Mouse (Mus musculus) brain, adult 2 months (tissue): ENCODE data around the gene Tstd2.
A peak's percentile ranks its signal among the peaks of the same experiment; 100 is the strongest.

Source experiments
- DNase-seq: peaks from one replicate; pipeline ENCODE4 v3.0.0; 2011; ENCODE audit warnings: low read depth, low spot score

Gene Tstd2

DNA sequence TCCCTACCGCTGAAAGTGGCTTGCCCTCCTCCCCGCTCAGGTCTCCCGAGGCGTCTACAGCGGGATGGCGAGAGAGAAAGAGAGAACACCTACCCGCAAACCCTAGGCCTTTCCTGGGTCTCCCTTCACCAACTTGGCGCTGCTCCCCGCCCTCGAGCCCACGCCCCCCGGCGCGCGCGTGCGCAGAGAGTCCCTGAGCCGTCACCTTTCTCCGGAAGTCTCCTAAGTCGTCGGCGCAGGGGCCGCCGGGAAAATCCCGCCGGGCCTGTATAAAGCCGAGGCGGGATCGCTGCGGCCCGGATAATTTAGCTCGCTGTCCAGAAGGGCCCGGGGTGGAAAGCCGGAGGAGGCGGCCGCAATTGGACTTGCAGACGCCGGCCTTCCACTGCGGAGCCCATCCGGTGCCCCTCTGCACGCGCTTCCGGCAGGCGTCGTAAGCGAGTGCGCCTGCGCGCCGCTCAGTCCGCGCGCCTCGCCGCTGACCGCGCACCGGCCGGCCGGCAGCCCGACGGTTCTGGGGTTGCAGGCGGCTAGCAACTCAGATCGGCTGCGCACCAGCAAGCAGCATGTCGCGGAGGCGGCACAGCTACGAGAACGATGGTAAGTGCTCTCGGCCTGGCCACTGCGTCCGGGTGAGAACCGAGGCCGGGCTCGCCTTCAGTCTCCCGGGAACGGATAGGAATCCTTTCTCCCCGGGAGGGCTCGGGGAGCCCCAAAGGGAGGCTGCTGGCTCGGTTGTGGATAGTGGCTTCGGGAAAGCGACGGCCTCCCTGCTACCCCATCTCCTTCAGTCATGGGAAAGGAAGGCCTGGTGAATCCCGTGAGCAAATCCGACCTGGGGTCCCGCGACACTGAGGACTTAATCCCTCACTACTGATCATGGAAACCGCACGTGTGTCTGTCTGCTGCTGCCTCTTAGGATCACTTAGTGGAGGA, at the start of gene Tstd2, which contains the start of gene Ncbp1:
Gene Tstd2 (minus strand): TSS at position 408 of the 936 bp plus-strand sequence.
Gene Ncbp1 (plus strand): TSS at position 327 of the 936 bp plus-strand sequence.
- DNase-seq: peak; percentile 94

DNA sequence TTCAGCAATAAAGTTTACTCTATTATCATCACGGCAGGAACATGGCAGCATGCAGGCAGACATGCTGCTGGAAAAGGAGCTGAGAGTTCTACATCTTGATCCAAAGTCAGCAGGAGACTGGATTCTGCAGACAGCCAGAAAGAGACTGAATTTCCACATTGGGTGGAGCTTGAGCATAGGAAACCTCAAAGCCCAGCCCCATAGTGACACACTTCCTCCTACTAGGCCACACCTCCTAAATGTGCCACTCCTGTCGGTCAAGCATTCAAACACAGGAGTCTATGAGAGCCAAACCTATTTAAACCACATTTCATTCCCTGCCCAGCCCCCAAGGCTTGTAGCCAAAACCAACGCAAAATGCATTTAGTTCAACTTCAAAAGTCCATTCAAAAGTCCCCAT, 48.0 kb upstream of the Tstd2 start:
- peak; percentile 31 for DNase-seq

- no peak for DNase-seq
Measured at GRCm38 (mm10) chr4:46185890-46186289, 47.4 kb upstream of the Tstd2 start.

- no peak for DNase-seq
Measured at GRCm38 (mm10) chr4:46185423-46185822, 46.9 kb upstream of the Tstd2 start.

DNA sequence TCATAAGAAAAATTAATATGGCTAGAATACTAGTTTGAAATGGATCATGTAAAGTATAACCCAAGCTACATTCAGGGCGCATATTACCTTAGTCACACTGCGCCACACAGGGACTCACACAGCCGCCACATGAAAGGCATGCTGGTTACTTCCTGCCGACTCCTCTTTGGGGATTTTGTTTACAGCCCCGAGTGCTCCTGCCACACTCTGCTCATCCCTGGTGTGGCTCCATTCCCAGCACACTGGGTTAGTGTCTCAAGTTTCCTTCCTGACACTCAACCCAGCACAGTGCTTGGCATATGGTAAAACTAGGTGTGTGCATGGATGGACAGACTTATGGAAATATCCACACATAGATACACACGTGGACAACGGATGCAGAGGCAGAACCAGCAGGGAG, 43.7 kb upstream of the Tstd2 start:
- DNase-seq: no peak

DNA sequence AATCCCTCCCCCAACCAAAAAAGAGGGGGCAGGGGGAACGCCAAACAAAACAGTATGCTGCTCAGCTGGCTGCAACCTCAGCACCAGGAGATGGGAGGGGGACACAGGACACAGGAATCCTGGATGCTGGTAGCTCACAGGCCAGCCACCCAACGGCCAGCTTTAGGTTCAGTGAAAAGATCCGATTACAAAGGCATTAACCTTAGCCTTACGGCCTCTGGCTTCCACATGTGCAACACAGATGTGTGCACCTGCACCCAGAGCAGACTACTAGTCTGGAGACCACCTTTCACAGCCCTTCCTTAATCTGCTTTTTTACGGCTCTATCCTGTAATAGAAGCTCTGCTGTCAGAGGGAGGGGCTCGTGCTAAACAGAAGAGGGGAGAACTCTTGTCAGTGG, 42.7 kb upstream of the Tstd2 start:
- no peak for DNase-seq

- peak; percentile 52 for DNase-seq
Measured at GRCm38 (mm10) chr4:46177496-46177895, 39.0 kb upstream of the Tstd2 start.

DNA sequence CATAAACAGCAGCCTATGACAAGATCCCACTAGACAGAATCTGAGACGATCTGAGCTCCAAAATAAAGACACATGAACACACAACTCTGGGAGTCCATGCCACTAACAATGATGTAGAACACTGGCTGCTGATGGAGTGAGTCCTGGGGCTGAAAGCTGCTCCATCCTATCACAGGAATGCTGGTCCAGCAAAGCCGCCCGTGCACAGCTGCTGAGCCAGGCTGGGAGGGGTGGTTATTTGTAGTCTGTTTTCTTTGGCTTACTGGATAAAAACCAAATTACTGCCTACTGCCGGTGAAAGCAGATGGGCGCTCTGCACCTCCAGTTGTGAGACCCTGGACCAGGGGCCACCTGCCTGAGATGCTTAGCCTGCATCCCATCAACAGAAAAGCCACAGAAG, 38.5 kb upstream of the Tstd2 start:
- DNase-seq: peak; percentile 45

GRCm38 (mm10) chr4:46176313-46176712, 37.8 kb upstream of the Tstd2 start:
- peak; percentile 19 for DNase-seq

DNA sequence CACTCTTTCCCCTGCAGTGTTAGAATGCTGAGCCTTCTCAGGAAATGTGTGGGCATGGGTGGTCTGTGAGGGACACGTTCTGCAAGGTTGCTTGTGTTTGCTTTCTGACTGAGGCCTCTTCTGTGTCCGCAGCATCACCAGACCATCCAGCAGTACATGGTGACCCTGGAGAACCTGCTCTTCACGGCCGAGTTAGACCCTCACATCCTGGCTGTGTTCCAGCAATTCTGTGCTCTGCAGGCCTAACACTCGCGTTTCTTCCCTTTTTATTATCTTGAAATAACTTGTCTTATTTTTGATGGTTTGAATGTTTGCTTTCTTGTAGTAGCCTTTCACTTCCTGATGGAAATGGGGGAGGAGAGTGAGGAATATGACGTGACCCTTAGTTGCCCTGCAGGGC, 33.3 kb upstream of the Tstd2 start:
- no peak for DNase-seq

- no peak for DNase-seq
Measured at GRCm38 (mm10) chr4:46165831-46166230, 27.3 kb upstream of the Tstd2 start.

GRCm38 (mm10) chr4:46164027-46164426, 25.5 kb upstream of the Tstd2 start:
- DNase-seq: no peak

DNA sequence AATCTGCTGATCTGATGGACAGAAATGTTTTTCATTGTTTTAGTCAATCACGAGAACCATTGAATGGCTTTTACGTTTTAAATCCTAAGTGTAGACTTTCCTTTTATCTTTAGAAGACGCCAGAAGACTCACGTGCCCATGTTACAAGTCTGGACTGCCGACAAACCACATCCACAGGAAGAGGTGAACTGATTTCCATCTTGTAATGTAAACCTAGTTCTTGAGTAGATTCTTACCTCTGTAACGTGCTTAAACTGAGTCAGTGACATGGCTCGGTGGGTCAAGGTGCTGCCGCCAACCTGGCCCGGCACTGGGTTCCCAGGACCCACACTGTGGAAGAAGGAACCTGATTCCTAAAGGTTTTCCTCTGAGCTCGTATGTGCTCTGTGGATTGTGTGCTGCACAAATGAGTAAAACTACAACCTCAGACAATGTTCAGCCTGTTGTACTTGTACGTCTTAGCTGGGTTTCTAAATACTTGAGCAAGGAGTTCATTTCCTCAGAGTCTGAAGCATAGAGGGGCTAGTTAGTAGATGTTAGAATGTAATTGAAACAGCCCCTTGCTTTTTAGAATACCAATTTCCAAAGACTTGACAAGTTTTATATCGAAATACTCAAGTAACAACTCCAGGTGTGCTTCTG, 13.5 kb upstream of the Tstd2 start:
- no peak for DNase-seq

DNA sequence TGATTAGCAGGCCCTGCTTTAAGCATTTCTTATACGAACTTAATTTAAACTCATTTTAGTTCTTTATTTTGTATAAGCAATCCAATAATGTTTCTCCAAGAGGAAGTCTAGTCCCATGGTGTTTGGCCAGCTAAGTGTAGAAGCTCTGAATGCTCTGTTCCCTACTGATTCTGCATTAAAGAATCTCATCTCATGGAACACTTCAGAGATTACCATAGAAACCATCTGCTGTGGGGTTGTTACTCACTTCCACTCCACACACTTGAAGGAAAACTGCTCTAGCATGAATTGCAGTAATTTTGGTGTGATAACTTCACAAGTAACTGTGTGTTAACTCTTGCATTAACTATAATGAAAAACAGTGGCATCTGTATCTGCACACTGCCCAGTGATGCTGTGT, 8.4 kb upstream of the Tstd2 start:
- DNase-seq: peak; percentile 57

DNA sequence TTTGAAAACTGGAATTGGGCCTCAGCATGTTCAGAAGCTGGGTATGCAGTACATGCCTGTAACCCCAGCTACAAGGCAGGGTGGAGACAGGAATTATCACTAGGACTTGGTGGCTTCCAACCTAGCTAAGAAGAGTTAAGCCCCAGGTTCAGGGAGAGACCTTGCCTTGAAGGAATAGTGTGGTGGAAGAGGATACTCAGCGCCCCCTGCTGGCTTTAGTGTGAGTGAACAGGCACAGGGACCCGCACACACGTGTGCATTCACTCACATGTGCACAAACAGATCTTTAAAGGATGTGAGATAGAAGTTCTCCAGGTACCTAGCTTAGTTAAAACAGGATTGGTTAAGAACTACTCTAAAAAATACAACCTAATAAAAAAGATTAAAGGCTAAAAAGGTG, 5.8 kb upstream of the Tstd2 start:
- no peak for DNase-seq

DNA sequence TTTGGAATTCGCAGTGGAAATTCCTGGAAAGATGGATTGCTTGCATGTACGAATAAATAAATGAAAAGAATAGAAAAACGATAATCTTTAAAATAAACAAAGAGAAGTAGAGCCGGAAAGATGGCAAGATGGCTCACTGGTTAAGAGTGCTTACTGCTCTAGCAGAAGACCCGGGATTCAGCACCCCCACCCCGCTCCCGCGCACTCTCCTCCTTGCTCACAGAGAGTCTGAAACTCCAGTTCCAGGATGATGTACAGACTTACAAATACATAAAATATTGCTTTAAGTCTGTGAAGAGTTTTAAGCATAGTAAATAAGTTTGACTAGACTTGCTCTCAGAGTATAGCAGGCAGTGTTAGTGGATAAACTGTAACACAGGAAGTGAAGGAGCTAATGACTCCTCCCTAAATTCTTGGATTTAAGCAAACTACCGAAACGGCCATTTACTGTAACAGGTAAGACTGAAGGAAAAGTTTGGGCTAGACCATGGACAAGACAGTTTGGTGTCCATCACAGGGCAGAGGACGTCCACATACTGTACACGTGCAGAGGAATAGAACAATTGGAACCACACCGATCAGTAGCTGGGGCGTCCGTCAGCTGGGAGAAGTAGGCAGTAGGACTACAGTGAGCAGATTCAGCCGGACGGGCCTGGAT, 736 bp downstream of the Tstd2 start:
- no peak for DNase-seq

DNA sequence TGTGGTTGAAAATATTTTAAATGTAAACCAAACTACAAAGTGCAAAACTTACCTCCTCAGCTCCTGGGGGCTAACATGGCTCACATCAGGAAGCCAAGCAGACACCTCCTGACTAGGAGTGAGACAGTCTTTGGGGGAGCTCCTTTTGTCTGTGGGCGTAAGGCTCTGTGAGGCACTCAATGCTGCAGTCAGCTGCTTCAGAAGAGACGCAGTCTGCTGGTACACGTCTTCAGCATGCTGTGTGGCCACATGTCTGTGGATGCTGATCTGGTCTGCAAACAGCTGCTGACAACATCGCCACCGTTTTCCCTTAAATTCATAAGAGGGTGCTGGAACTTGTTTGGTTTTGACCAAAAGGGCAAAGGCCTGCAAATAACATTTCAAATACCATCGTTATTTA, 6.7 kb downstream of the Tstd2 start:
- peak; percentile 64 for DNase-seq

GRCm38 (mm10) chr4:46130221-46130620, 8.3 kb downstream of the Tstd2 start:
- DNase-seq: peak; percentile 65

- peak; percentile 56 for DNase-seq
Measured at GRCm38 (mm10) chr4:46129311-46130004, 9.0 kb downstream of the Tstd2 start.

GRCm38 (mm10) chr4:46126541-46126940, 12.0 kb downstream of the Tstd2 start:
- DNase-seq: peak; percentile 95

GRCm38 (mm10) chr4:46123358-46123757, 15.1 kb downstream of the Tstd2 start:
- no peak for DNase-seq

DNA sequence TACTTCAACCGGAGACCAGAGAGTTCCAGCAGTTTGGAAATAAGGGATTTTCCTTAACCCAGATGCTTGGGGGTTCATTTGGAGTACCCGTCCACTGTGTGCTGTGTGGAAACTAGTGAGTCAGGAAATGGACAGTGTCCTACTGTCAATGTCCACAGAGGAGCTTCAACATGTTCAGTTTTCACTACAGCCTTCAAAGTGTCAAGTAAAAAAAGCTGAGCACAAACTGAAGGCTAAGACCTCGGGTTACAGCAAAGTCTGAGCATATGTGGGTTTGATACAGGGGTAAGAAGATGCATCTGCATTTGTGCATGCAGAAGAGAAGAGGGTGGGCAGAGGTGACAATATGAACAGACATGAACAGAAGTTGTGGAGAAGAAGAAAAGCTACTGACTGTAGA, 17.7 kb downstream of the Tstd2 start:
- DNase-seq: no peak
